Mouse (Mus musculus) cortical plate, adult 2 months (tissue): ENCODE results near the gene Snx6. TPM values are rescaled to one million over a fixed set of nuclear protein-coding genes. Genes with fewer than 3 reads are reported as not detected.

Experiments
- H3K27ac ChIP-seq: fragments of 200-500 bp; 2 replicates; pipeline ENCODE4 v1.5.1; 2012; ENCODE audit warnings: low read length, control low read depth, inconsistent platforms; ENCODE audit not compliant: insufficient read depth
- H3K4me1 ChIP-seq: fragments of 200-500 bp; 2 replicates; pipeline ENCODE4 v1.6.1; 2011; ENCODE audit warnings: low read length; ENCODE audit not compliant: control insufficient read depth, insufficient read depth
- H3K4me3 ChIP-seq: fragments of 200-500 bp; 2 replicates; pipeline ENCODE4 v1.5.1; 2011; ENCODE audit warnings: mild to moderate bottlenecking, low read length, control low read depth; ENCODE audit not compliant: insufficient read depth
- CTCF ChIP-seq: fragments of 200-500 bp; IDR thresholded peaks from 2 replicates; pipeline ENCODE4 v1.5.1; 2011; ENCODE audit warnings: mild to moderate bottlenecking, control low read depth, low read length; ENCODE audit not compliant: insufficient read depth; ENCODE audit errors: extremely low read depth
- POLR2A ChIP-seq: fragments of 200-500 bp; IDR thresholded peaks from 2 replicates; pipeline ENCODE4 v1.6.1; 2011; ENCODE audit warnings: mild to moderate bottlenecking, low read length, control low read depth; ENCODE audit not compliant: insufficient read depth; ENCODE audit errors: extremely low read depth
- polyA plus RNA-seq: library from polyadenylated mRNA; depleted of rRNA; stranded (reverse); fragments of >200 nt; gene quantifications from 2 replicates; pipeline ENCODE4 v1.2.3, GENCODE M21; 2012

Snx6 gene
- polyA plus RNA-seq, 1 experiment, result 39.7 TPM

DNA sequence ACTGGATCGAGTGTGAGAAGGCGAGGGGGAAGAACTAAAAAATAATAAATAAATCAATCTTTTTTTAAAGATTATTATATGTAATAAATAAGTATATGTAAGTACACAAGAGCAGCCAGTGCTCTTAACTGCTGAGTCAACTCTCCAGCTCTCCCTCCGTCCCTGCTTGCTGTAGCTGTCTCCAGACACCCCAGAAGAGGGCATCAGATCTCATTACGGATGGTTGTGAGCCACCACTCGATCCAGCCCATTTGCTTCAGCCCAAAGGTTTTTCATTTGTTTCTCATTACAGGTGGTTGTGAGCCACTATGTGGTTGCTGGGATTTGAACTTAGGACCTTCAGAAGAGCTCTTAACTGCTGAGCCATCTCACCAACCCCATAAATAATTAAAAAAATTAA, 34.4 kb upstream of the Snx6 start:
- TF ChIP-seq POLR2A (no peak), CTCF (no peak)
- Histone ChIP-seq H3K27ac (no peak overlapping the region), H3K4me3 (no peak overlapping the region), H3K4me1 (peaks cover 1% of the 10 kb centered on the region; the same call in 1 of the 2 replicates)

DNA sequence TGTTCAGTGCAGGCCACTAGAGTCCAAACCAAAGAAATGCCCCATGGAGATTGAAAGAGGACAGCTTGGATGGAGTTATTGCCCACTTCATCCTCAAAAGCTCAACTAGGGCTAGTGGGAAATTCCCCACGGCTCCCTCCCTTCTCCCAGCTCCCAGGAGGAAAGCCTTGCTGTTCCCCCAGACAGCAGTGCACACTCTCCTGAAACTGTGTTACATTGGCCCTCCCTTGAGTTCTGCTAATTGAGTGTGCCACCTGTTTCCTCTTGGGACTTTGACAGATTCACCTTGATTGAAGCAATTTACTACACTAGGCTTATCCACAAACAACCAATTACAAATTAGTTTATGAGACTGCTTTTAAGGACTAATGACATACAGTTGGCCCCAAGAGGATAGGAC, 32.5 kb upstream of the Snx6 start:
- Histone ChIP-seq H3K4me1 (no peaks in the 10 kb centered on the region), H3K4me3 (no peak overlapping the region), H3K27ac (no peak overlapping the region)
- TF ChIP-seq POLR2A (no peak), CTCF (no peak)

DNA sequence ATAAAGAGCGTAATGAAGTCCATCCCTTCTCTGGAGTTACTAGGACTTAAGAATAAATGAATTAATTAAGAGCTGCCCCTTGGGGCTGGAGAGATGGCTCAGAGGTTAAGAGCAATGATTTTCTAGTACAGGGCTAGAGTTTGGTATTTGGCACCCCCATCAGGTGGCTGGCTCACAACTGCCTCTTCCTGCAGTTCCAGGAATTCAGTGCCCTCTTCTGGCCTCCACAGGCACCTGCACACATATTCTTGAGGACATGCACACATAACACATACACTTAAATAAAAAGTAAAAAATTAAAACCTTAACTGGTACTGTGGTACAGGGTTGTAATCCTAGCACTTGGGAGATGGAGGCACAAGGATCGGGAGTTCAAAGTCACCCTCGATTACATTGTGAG, 29.7 kb upstream of the Snx6 start:
- H3K4me3 ChIP-seq, result no peak overlapping the region
- H3K4me1 ChIP-seq, result no peaks in the 10 kb centered on the region
- no peak for TF ChIP-seq CTCF
- no peak overlapping the region for H3K27ac ChIP-seq

DNA sequence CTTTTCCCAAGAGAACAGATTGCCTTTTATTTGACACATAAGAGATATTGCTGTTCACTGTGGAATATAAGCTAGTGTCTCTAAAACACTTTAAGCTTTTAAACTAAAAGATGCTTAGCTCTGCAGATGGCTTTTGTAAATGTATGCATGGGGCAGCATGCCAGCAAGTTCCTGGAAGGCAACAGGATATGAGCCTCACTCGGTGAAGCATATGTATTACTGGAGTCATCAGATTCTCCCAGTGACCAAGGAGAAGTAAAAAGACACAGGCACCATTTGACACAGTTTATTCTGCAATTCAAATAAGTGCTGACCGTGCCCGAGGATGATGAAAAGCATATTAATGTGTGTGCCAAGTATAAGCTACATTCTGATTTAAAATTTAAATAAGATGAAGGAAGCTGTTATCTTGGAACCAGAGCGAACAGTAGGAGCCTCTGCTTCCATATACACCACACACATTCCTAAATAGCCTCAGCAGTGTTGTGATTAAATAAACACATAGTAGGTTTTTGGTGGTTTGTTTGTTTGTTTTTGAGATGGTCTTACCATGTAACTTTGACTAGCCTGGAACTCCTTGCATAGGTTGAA, 27.4 kb upstream of the Snx6 start:
- TF ChIP-seq CTCF, result no peak
- no peak for TF ChIP-seq POLR2A
- no peak overlapping the region for H3K4me3 ChIP-seq
- no peak overlapping the region for H3K27ac ChIP-seq
- no peaks in the 10 kb centered on the region for H3K4me1 ChIP-seq

- H3K4me1 ChIP-seq, result no peaks in the 10 kb centered on the region
- TF ChIP-seq POLR2A (no peak), CTCF (no peak)
- no peak overlapping the region for H3K27ac ChIP-seq
- H3K4me3 ChIP-seq, result no peak overlapping the region
Measured at GRCm38 (mm10) chr12:54820684-54821161, 25.2 kb upstream of the Snx6 start.

GRCm38 (mm10) chr12:54819181-54819935, 23.9 kb upstream of the Snx6 start:
- Histone ChIP-seq H3K27ac (no peak overlapping the region), H3K4me1 (no peaks in the 10 kb centered on the region), H3K4me3 (no peak overlapping the region)
- no peak for TF ChIP-seq POLR2A
- TF ChIP-seq CTCF, result no peak

GRCm38 (mm10) chr12:54810142-54810541, 14.6 kb upstream of the Snx6 start:
- no peak overlapping the region for H3K4me3 ChIP-seq
- H3K27ac ChIP-seq, result no peak overlapping the region
- no peak for TF ChIP-seq CTCF
- no peak for TF ChIP-seq POLR2A
- no peaks in the 10 kb centered on the region for H3K4me1 ChIP-seq

DNA sequence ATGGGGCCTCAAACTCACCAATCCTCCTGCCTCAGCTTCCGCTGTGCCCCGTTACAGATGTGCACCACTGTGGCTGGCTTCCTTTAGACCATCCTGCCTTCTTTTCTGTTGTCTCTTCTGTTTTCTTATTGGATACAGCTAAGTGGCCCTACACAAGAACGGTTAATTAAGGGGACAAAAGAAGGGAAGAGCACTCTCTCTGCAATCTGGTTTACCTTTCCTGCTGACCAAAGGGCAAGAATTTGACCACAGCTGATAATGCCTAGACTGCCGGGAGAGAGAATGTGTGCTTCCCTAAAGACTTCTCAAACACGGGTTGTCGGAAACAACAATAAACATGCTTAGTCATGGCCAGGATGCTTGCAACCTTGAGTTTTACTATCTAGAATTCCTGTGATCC, 12.0 kb upstream of the Snx6 start:
- Histone ChIP-seq H3K4me1 (no peaks in the 10 kb centered on the region), H3K27ac (no peak overlapping the region), H3K4me3 (no peak overlapping the region)
- TF ChIP-seq CTCF, result no peak
- TF ChIP-seq POLR2A, result no peak

DNA sequence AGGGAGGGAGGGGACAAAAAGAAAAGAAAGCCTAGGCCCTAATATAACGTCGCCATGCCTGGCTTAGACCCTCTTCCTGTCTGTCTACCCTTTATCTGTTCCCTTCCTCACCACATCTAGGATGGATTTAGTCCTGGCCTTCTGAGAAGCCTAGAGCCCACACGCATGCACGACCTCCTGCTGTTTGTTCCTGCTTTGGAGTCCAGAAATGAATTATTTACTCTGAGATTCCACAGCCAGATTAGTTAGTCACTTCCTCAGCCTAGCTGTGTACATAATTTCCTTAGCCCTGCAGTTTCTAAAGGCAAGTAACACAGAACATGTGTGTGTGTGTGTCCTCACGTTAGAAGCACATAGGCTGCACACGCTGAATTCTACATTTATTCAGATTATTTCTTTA, 10.6 kb upstream of the Snx6 start:
- H3K4me3 ChIP-seq, result no peak overlapping the region
- H3K4me1 ChIP-seq, result no peaks in the 10 kb centered on the region
- no peak overlapping the region for H3K27ac ChIP-seq
- TF ChIP-seq CTCF (no peak), POLR2A (no peak)
